10 mouse cellular contexts compared by ENCODE assay signal in the genomic region with DNA sequence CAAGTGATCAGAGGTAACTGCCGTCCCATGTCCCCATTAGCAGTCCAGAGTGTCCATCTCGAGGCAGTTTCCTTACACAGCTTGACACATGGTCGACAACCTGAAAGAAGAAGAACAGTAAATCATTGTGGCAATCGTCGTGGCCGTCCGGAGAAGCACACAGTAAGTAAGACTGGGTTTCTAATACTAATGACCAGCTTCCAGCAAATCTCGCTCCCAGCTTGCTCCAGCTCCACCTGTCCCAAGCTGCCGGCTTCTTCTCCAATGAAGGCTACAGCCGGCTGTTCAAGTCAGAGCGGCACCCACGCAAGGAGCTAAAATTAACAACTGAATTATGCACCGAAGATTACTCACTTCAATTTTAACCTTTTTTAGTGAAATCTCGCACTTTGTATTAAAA. TPM values are rescaled to one million over a fixed set of nuclear protein-coding genes. Genes with fewer than 3 reads are reported as not detected.
A peak's percentile ranks its signal among the peaks of the same experiment; 100 is the strongest.
DNase-seq lines count a peak whose midpoint lies in the region; ATAC-seq lines count a peak whose summit lies in the region.
"Had no signal": no experiment of that assay in that cellular context is flagged by ENCODE, and none has a peak within 500 bp of the region (broad histone marks: within the 10 kb centered on the region; RNA-seq: fewer than 3 reads in every experiment).

No protein-coding gene starts in this region.

- H3K27ac ChIP-seq in embryonic facial prominence, embryonic 15.5 days (replicated peaks), result no peak overlapping the region; the same call in 1 of the 2 replicates
- H3K27ac ChIP-seq: intestine, embryonic 15.5 days had no signal

- no peak overlapping the region for H3K9ac ChIP-seq in embryonic facial prominence, embryonic 15.5 days
- H3K9ac ChIP-seq: intestine, embryonic 15.5 days; liver, postnatal 0 days had no signal

- ATAC-seq in embryonic facial prominence, embryonic 15.5 days (ENCODE audit: insufficient number of reproducible peaks, low FRiP score, low TSS enrichment, low read depth), result no peak
- ATAC-seq in megakaryocyte, adult 5-6 weeks (ENCODE audit: poor library complexity, severe bottlenecking), result no peak
- ATAC-seq: intestine, embryonic 15.5 days; liver, postnatal 0 days had no signal

- no peaks in the 10 kb centered on the region for H3K36me3 ChIP-seq in embryonic facial prominence, embryonic 15.5 days
- H3K36me3 ChIP-seq: intestine, embryonic 15.5 days had no signal

- 28% methylated on average over 14 of the region's 14 CpGs for WGBS in embryonic facial prominence, embryonic 15.5 days

- peak overlapping the region; percentile 34 for H3K4me2 ChIP-seq in embryonic facial prominence, embryonic 15.5 days (replicated peaks)
- H3K4me2 ChIP-seq: intestine, embryonic 15.5 days had no signal

- H3K4me1 ChIP-seq in embryonic facial prominence, embryonic 15.5 days, result peaks cover 14% of the 10 kb centered on the region

- no peaks in the 10 kb centered on the region; the same call in 1 of the 2 replicates for H3K27me3 ChIP-seq in embryonic facial prominence, embryonic 15.5 days

- peak; percentile 38 for DNase-seq in cerebellum, adult 11 months
- DNase-seq in cerebellum, postnatal 4 days (ENCODE audit: low spot score in 2 of 2), result no peak
- peak; percentile 90 for DNase-seq in brain, adult 2 months (ENCODE audit: low read depth, low spot score)
- peak; percentile 72 to 82 for DNase-seq in left cerebral cortex, postnatal 14 days (ENCODE audit: low spot score in 2 of 2)
- DNase-seq in spleen, postnatal 4 days (ENCODE audit: low spot score in 2 of 2), result no peak
- no peak for DNase-seq in spleen, adult 12 weeks (ENCODE audit: low spot score)
- DNase-seq: liver, postnatal 0 days had no signal

- intact Hi-C loops in left cerebral cortex, postnatal 14 days (cut with DNase I), result no loop called here

- H3K9me3 ChIP-seq in embryonic facial prominence, embryonic 15.5 days (replicated peaks), result no peaks in the 10 kb centered on the region
- H3K9me3 ChIP-seq: intestine, embryonic 15.5 days had no signal

- H3K4me3 ChIP-seq in embryonic facial prominence, embryonic 15.5 days (replicated peaks), result 0 out of 2 replicates have a peak overlapping the region, but pooled peaks have one; percentile 16
- H3K4me3 ChIP-seq: intestine, embryonic 15.5 days had no signal

RNA-seq across cellular contexts. Expression of a gene that starts 48.1 kb away (rescaled TPM):
- polyA plus RNA-seq in embryonic facial prominence, embryonic 15.5 days (2015; fragmentation: Nextera tagmentation; extraction: Ambion mirVana), result 20.7 and 29.3 TPM in 2 replicates
- total RNA-seq in left cerebral cortex, postnatal 14 days (2021), result 100 to 1,000 TPM; 770 to 823 TPM
- total RNA-seq in megakaryocyte, adult 5-6 weeks (2015), result 1.6 TPM in 1 of 2 replicates, not detected in the other
- total RNA-seq in megakaryocyte, adult 5-6 weeks (2017), result 0.18 and 0.49 TPM in 2 replicates

Comparison
In these comparisons a context has a peak if more than half of its experiments do, and no peak if none do; other contexts are left out.
1. DNase-seq: peak in cerebellum, adult 11 months (single experiment), brain, adult 2 months (single experiment) and left cerebral cortex, postnatal 14 days (2 of 2); none in cerebellum, postnatal 4 days (0 of 2), spleen, postnatal 4 days (0 of 2) and spleen, adult 12 weeks (single experiment).
2. RNA of a gene that starts 48.1 kb away (total RNA-seq): 770 to 823 TPM in left cerebral cortex, postnatal 14 days; 0.18 to 1.6 TPM in megakaryocyte, adult 5-6 weeks; every median in the first group is over 100 times any median in the second.